Mouse (Mus musculus): ENCODE results near the gene Itpkb. TPM values are rescaled to one million over a fixed set of nuclear protein-coding genes. Genes with fewer than 3 reads are reported as not detected.

The Itpkb gene
- total and polyA plus RNA-seq, 3 experiments, result 14.6 to 17.8 (median 16.9) TPM

GRCm38 (mm10) chr1:180376598-180376997, 46.3 kb downstream of the Itpkb start:
- DNase-seq (ENCODE audit: low spot score), result no peak
- no peak for TF ChIP-seq GATA1 (IDR thresholded peaks at IDR 0.05; ENCODE audit: borderline replicate concordance, low read length)
- TF ChIP-seq POLR2AphosphoS5 (IDR thresholded peaks at IDR 0.05; ENCODE audit: insufficient replicate concordance, low read depth, low read length), result no peak
- no peak for TF ChIP-seq GATA2 (IDR thresholded peaks at IDR 0.05; ENCODE audit: borderline replicate concordance, low read depth, low read length)
- TF ChIP-seq TAL1 (conservative IDR thresholded peaks at IDR 0.05; ENCODE audit: low read depth, low read length), result no peak
- TF ChIP-seq CTCF (IDR thresholded peaks at IDR 0.05; ENCODE audit: low read depth, low read length), result no peak
- ATAC-seq (ENCODE audit: extremely low read depth, insufficient number of reproducible peaks, low FRiP score, poor library complexity, severe bottlenecking), result no peak
- Histone ChIP-seq H3K27me3 (ENCODE audit: insufficient read depth, low read length) (no peaks in the 10 kb centered on the region), H3K36me3 (replicated peaks) (peaks cover 55% of the 10 kb centered on the region), H3K4me3 (ENCODE audit: low read depth, low read length) (no peak overlapping the region), H3K9me3 (replicated peaks) (no peaks in the 10 kb centered on the region), H3K4me1 (ENCODE audit: insufficient read depth, low read depth, low read length) (peaks cover 28% of the 10 kb centered on the region)

GRCm38 (mm10) chr1:180379559-180379958, 49.3 kb downstream of the Itpkb start:
- no peak for TF ChIP-seq GATA2 (IDR thresholded peaks at IDR 0.05; ENCODE audit: borderline replicate concordance, low read depth, low read length)
- no peaks in the 10 kb centered on the region for H3K27me3 ChIP-seq (ENCODE audit: insufficient read depth, low read length)
- peak; percentile 61 for ATAC-seq (ENCODE audit: extremely low read depth, insufficient number of reproducible peaks, low FRiP score, poor library complexity, severe bottlenecking)
- peaks cover 32% of the 10 kb centered on the region for H3K4me1 ChIP-seq (ENCODE audit: insufficient read depth, low read depth, low read length)
- peak; percentile 63 for DNase-seq (ENCODE audit: low spot score)
- H3K9me3 ChIP-seq (replicated peaks), result no peaks in the 10 kb centered on the region
- no peak overlapping the region for H3K4me3 ChIP-seq (ENCODE audit: low read depth, low read length)
- H3K36me3 ChIP-seq (replicated peaks), result peaks cover 56% of the 10 kb centered on the region

- peaks cover 58% of the 10 kb centered on the region for H3K4me1 ChIP-seq (ENCODE audit: insufficient read depth, low read depth, low read length)
- no peak for TF ChIP-seq GATA2 (IDR thresholded peaks at IDR 0.05; ENCODE audit: borderline replicate concordance, low read depth, low read length)
- TF ChIP-seq TAL1 (conservative IDR thresholded peaks at IDR 0.05; ENCODE audit: low read depth, low read length), result no peak
- TF ChIP-seq POLR2AphosphoS5 (IDR thresholded peaks at IDR 0.05; ENCODE audit: insufficient replicate concordance, low read depth, low read length), result no peak
- TF ChIP-seq GATA1 (IDR thresholded peaks at IDR 0.05; ENCODE audit: borderline replicate concordance, low read length), result no peak
- TF ChIP-seq CTCF (IDR thresholded peaks at IDR 0.05; ENCODE audit: low read depth, low read length), result no peak
- ATAC-seq (ENCODE audit: extremely low read depth, insufficient number of reproducible peaks, low FRiP score, poor library complexity, severe bottlenecking) (no peak), DNase-seq (ENCODE audit: low spot score) (no peak)
- H3K4me3 ChIP-seq (ENCODE audit: low read depth, low read length), result no peak overlapping the region
- no peaks in the 10 kb centered on the region for H3K9me3 ChIP-seq (replicated peaks)
- H3K27me3 ChIP-seq (ENCODE audit: insufficient read depth, low read length), result no peaks in the 10 kb centered on the region
- H3K36me3 ChIP-seq (replicated peaks), result peaks cover 54% of the 10 kb centered on the region
These were observed 52.1 kb downstream of the Itpkb start for GRCm38 (mm10) chr1:180382358-180382757.

- Histone ChIP-seq H3K9me3 (replicated peaks) (no peaks in the 10 kb centered on the region), H3K36me3 (replicated peaks) (peaks cover 49% of the 10 kb centered on the region), H3K4me1 (ENCODE audit: insufficient read depth, low read depth, low read length) (peaks cover 69% of the 10 kb centered on the region), H3K27me3 (ENCODE audit: insufficient read depth, low read length) (no peaks in the 10 kb centered on the region), H3K4me3 (ENCODE audit: low read depth, low read length) (no peak overlapping the region)
- no peak for DNase-seq (ENCODE audit: low spot score)
- ATAC-seq (ENCODE audit: extremely low read depth, insufficient number of reproducible peaks, low FRiP score, poor library complexity, severe bottlenecking), result no peak
- no peak for TF ChIP-seq CTCF (IDR thresholded peaks at IDR 0.05; ENCODE audit: low read depth, low read length)
- no peak for TF ChIP-seq GATA1 (IDR thresholded peaks at IDR 0.05; ENCODE audit: borderline replicate concordance, low read length)
- no peak for TF ChIP-seq GATA2 (IDR thresholded peaks at IDR 0.05; ENCODE audit: borderline replicate concordance, low read depth, low read length)
- no peak for TF ChIP-seq POLR2AphosphoS5 (IDR thresholded peaks at IDR 0.05; ENCODE audit: insufficient replicate concordance, low read depth, low read length)
- no peak for TF ChIP-seq TAL1 (conservative IDR thresholded peaks at IDR 0.05; ENCODE audit: low read depth, low read length)
These were observed 53.6 kb downstream of the Itpkb start for GRCm38 (mm10) chr1:180383884-180384283.

- Histone ChIP-seq H3K4me3 (ENCODE audit: low read depth, low read length) (no peak overlapping the region), H3K27me3 (ENCODE audit: insufficient read depth, low read length) (no peaks in the 10 kb centered on the region), H3K36me3 (replicated peaks) (peaks cover 52% of the 10 kb centered on the region), H3K4me1 (ENCODE audit: insufficient read depth, low read depth, low read length) (peaks cover 68% of the 10 kb centered on the region), H3K9me3 (replicated peaks) (no peaks in the 10 kb centered on the region)
- ATAC-seq (ENCODE audit: extremely low read depth, insufficient number of reproducible peaks, low FRiP score, poor library complexity, severe bottlenecking) (no peak), DNase-seq (ENCODE audit: low spot score) (no peak)
- TF ChIP-seq CTCF (IDR thresholded peaks at IDR 0.05; ENCODE audit: low read depth, low read length) (no peak), TAL1 (conservative IDR thresholded peaks at IDR 0.05; ENCODE audit: low read depth, low read length) (no peak), GATA2 (IDR thresholded peaks at IDR 0.05; ENCODE audit: borderline replicate concordance, low read depth, low read length) (no peak), POLR2AphosphoS5 (IDR thresholded peaks at IDR 0.05; ENCODE audit: insufficient replicate concordance, low read depth, low read length) (no peak), GATA1 (IDR thresholded peaks at IDR 0.05; ENCODE audit: borderline replicate concordance, low read length) (no peak)
These were observed 54.2 kb downstream of the Itpkb start for GRCm38 (mm10) chr1:180384486-180384885.

GRCm38 (mm10) chr1:180385308-180385707, 55.0 kb downstream of the Itpkb start:
- no peak for DNase-seq (ENCODE audit: low spot score)
- no peaks in the 10 kb centered on the region for H3K9me3 ChIP-seq (replicated peaks)
- ATAC-seq (ENCODE audit: extremely low read depth, insufficient number of reproducible peaks, low FRiP score, poor library complexity, severe bottlenecking), result no peak
- no peaks in the 10 kb centered on the region for H3K27me3 ChIP-seq (ENCODE audit: insufficient read depth, low read length)
- peaks cover 62% of the 10 kb centered on the region for H3K4me1 ChIP-seq (ENCODE audit: insufficient read depth, low read depth, low read length)
- no peak overlapping the region for H3K4me3 ChIP-seq (ENCODE audit: low read depth, low read length)
- peaks cover 49% of the 10 kb centered on the region for H3K36me3 ChIP-seq (replicated peaks)
- TF ChIP-seq POLR2AphosphoS5 (IDR thresholded peaks at IDR 0.05; ENCODE audit: insufficient replicate concordance, low read depth, low read length), result no peak
- no peak for TF ChIP-seq GATA1 (IDR thresholded peaks at IDR 0.05; ENCODE audit: borderline replicate concordance, low read length)
- TF ChIP-seq CTCF (IDR thresholded peaks at IDR 0.05; ENCODE audit: low read depth, low read length), result no peak
- no peak for TF ChIP-seq TAL1 (conservative IDR thresholded peaks at IDR 0.05; ENCODE audit: low read depth, low read length)
- no peak for TF ChIP-seq GATA2 (IDR thresholded peaks at IDR 0.05; ENCODE audit: borderline replicate concordance, low read depth, low read length)

Data from G1E (cell line).